Mouse (Mus musculus) heart, postnatal 0 days (tissue): ENCODE measurements around the gene Chd6.

Source experiments
- CTCF ChIP-seq: IDR thresholded peaks from 2 replicates; pipeline ENCODE4 v1.5.1; 2016; ENCODE audit warnings: antibody characterized with exemption, control low read depth, low read depth
- EP300 ChIP-seq: IDR thresholded peaks from 2 replicates; pipeline ENCODE4 v1.6.1; 2016; ENCODE audit warnings: antibody characterized with exemption, low read depth

- no peak for TF ChIP-seq CTCF
- no peak for TF ChIP-seq EP300
Measured at GRCm38 (mm10) chr2:161078590-161078989, 30.3 kb downstream of the Chd6 start.
